Mouse (Mus musculus) neutrophil, adult 5-6 weeks (primary cell): ENCODE results near the gene Fam228a. TPM values are rescaled to one million over a fixed set of nuclear protein-coding genes. Genes with fewer than 3 reads are reported as not detected.
"Not testable (repeated sequence)": the region's sequence is repeated elsewhere in the genome, so short reads cannot be mapped to it uniquely, and the experiment has no call there.

Experiments
- ATAC-seq: fragments of 151-379, 151-347 bp; 2 replicates; pipeline ENCODE4 v1.8.0; 2017; ENCODE audit warnings: mild to moderate bottlenecking, moderate TSS enrichment; ENCODE audit not compliant: insufficient number of reproducible peaks, poor library complexity, low FRiP score, severe bottlenecking; ENCODE audit errors: extremely low read depth
- total RNA-seq: library from RNA; stranded (forward); fragments of 200-1000 nt; gene quantifications from 2 replicates; pipeline ENCODE4 v1.2.3, GENCODE M21; 2017

Gene Fam228a
- total RNA-seq, 1 experiment from 2014 or later, result 0.47 TPM

GRCm38 (mm10) chr12:4719762-4720754 lies 18.2 kb downstream of the Fam228a start:
- ATAC-seq, result no peak

- no peak for ATAC-seq
Measured at GRCm38 (mm10) chr12:4719066-4719761, 19.0 kb downstream of the Fam228a start.

GRCm38 (mm10) chr12:4717417-4717816 lies 20.8 kb downstream of the Fam228a start:
- ATAC-seq, result peak; percentile 65; the same call in 1 of the 2 replicates

GRCm38 (mm10) chr12:4715606-4716005 lies 22.6 kb downstream of the Fam228a start:
- ATAC-seq, result no peak

- ATAC-seq, result no peak
Measured at GRCm38 (mm10) chr12:4713361-4713760, 24.9 kb downstream of the Fam228a start.

- ATAC-seq, result no peak
Measured at GRCm38 (mm10) chr12:4709926-4710325, 28.3 kb downstream of the Fam228a start.

GRCm38 (mm10) chr12:4708881-4709604 lies 29.2 kb downstream of the Fam228a start:
- no peak for ATAC-seq

- no peak; the same call in 1 of the 2 replicates for ATAC-seq
Measured at GRCm38 (mm10) chr12:4708296-4708695, 29.9 kb downstream of the Fam228a start.

GRCm38 (mm10) chr12:4707488-4708017 lies 30.7 kb downstream of the Fam228a start:
- no peak for ATAC-seq

- ATAC-seq, result no peak
Measured at GRCm38 (mm10) chr12:4706901-4707300, 31.3 kb downstream of the Fam228a start.

- no peak for ATAC-seq
Measured at GRCm38 (mm10) chr12:4706175-4706574, 32.1 kb downstream of the Fam228a start.

GRCm38 (mm10) chr12:4705626-4706025 lies 32.6 kb downstream of the Fam228a start:
- not testable (repeated sequence) for ATAC-seq

- ATAC-seq, result no peak
Measured at GRCm38 (mm10) chr12:4694534-4694933, 43.7 kb downstream of the Fam228a start.

- ATAC-seq, result no peak
Measured at GRCm38 (mm10) chr12:4691193-4691592, 47.0 kb downstream of the Fam228a start.

- no peak for ATAC-seq
Measured at GRCm38 (mm10) chr12:4689341-4689740, 48.9 kb downstream of the Fam228a start.

- ATAC-seq, result no peak
Measured at GRCm38 (mm10) chr12:4688386-4688785, 49.8 kb downstream of the Fam228a start.

GRCm38 (mm10) chr12:4685441-4685840 lies 52.8 kb downstream of the Fam228a start:
- no peak for ATAC-seq

- ATAC-seq, result no peak
Measured at GRCm38 (mm10) chr12:4679971-4680370, 58.3 kb downstream of the Fam228a start.

GRCm38 (mm10) chr12:4676336-4676735 lies 61.9 kb downstream of the Fam228a start:
- no peak for ATAC-seq
